Mouse (Mus musculus): ENCODE data around the gene Nek3.

DNA sequence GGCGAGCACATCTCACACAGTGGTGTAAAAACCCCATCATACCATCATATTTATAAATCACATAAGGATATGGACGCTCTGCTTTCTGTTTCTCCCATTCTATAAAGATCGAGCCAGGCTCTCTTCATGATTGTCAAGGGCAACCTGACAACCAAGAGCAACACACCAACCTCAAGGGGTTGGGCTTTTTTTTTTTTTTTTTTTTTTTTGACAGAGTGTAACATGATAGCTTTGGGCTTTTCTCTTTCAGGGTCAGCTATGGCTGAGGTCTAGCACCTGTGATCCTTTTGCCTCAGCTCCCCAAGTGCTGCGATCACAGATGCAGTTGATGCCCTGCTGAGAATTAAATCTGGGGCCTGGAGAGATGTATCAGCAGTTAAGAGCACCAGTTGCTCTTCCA lies 59.2 kb downstream of the Nek3 start:
- TF ChIP-seq TAL1 (conservative IDR thresholded peaks at IDR 0.05; ENCODE audit: low read depth, low read length): no peak
- no peak for TF ChIP-seq CTCF (IDR thresholded peaks at IDR 0.05; ENCODE audit: low read depth, low read length)
- no peak for TF ChIP-seq GATA1 (IDR thresholded peaks at IDR 0.05; ENCODE audit: borderline replicate concordance, low read length)
- no peak for TF ChIP-seq GATA2 (IDR thresholded peaks at IDR 0.05; ENCODE audit: borderline replicate concordance, low read depth, low read length)
- no peak for TF ChIP-seq POLR2AphosphoS5 (IDR thresholded peaks at IDR 0.05; ENCODE audit: insufficient replicate concordance, low read depth, low read length)
